8 mouse cellular contexts compared by ENCODE assay signal in the genomic region with DNA sequence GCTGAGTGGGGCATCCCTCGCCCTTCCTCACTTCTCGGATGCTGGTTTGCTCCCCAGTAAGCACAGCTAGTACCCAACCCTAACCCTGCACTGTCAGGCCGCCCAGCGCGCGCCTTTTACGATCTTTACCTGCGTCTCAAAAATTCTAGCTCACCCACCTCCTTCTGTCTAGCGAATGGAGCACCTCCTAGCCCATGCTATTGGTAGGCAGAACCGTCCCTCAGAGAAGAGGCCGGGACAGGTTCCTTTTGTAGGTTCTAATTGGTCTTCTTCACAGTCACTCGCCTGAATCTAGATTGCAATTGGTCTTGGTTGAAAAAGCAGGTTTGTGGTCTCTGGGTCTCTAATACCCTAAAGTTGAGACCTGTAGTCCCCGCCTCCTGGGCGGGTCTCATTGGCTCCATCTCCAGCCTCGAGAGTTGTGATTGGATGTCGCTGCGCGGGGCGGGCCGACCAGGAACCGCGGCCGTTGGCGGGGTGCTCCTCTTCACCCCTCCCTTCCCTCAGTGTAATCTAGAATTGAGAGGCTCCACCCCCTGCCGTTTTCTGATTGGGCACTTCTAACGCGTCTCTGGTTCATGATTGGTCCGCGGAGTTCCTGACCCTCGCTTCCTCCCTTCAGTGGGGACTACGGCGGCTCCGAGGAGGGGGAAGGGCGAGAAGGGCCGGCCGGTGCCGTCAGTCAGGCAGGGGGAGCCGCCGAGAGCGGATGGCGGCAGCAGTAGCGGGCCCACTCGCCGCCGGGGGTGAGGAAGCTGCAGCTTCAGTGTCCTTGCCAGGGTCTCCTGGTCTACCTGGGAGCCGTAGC. TPM values are rescaled to one million over a fixed set of nuclear protein-coding genes. Genes with fewer than 3 reads are reported as not detected.
A peak's percentile ranks its signal among the peaks of the same experiment; 100 is the strongest.
DNase-seq lines count a peak whose midpoint lies in the region; ATAC-seq and TF ChIP-seq lines count a peak whose summit lies in the region.

A gene (minus strand): TSS at position 505 of the 808 bp plus-strand sequence.
A gene (plus strand): TSS at position 624 of the 808 bp plus-strand sequence.
A gene (plus strand): TSS at position 678 of the 808 bp plus-strand sequence.

- H3K9ac ChIP-seq in kidney, embryonic 14.5 days (ENCODE audit: low read depth, low read length) = peak within 1 kb of the TSS; percentile 75
- H3K9ac ChIP-seq in limb, embryonic 15.5 days = peak within 1 kb of the TSS; percentile 79

- H3K27ac ChIP-seq in bone marrow macrophage, adult 2 months (ENCODE audit: insufficient read depth, low read depth, low read length) = peak within 1 kb of the TSS; percentile 97
- H3K27ac ChIP-seq in embryonic fibroblast, embryonic 13.5 days (ENCODE audit: insufficient read depth, low read length) = peak within 1 kb of the TSS; percentile 44
- H3K27ac ChIP-seq in kidney, embryonic 14.5 days (ENCODE audit: low read depth, low read length) = peak within 1 kb of the TSS; percentile 93
- peak within 1 kb of the TSS; percentile 91 for H3K27ac ChIP-seq in limb, embryonic 15.5 days

- under 1% methylated on average over 42 of the region's 46 CpGs for WGBS in kidney, embryonic 14.5 days
- WGBS in limb, embryonic 15.5 days = under 1% methylated on average over 46 of the region's 46 CpGs

- peak; percentile 88 for TF ChIP-seq POLR2A in bone marrow macrophage, adult 2 months (IDR thresholded peaks at IDR 0.05; ENCODE audit: borderline replicate concordance, low read depth, low read length)
- TF ChIP-seq POLR2A in embryonic fibroblast, embryonic 13.5 days (IDR thresholded peaks at IDR 0.05; ENCODE audit: low read depth, low read length) = peak; percentile 93

- peak; percentile 97 for ATAC-seq in kidney, embryonic 14.5 days (ENCODE audit: low FRiP score, low TSS enrichment)
- peak; percentile 98 for ATAC-seq in limb, embryonic 15.5 days (ENCODE audit: insufficient number of reproducible peaks, low FRiP score, low TSS enrichment, low read depth)

- no peaks in the 10 kb centered on the region for H3K9me3 ChIP-seq in kidney, embryonic 14.5 days (ENCODE audit: control insufficient read depth, low read length)
- no peaks in the 10 kb centered on the region for H3K9me3 ChIP-seq in limb, embryonic 15.5 days

- peak within 1 kb of the TSS; percentile 68 for H3K4me2 ChIP-seq in kidney, embryonic 14.5 days (replicated peaks; ENCODE audit: low read depth, low read length)
- H3K4me2 ChIP-seq in limb, embryonic 15.5 days = peak within 1 kb of the TSS; percentile 88

- H3K4me1 ChIP-seq in bone marrow macrophage, adult 2 months (ENCODE audit: control insufficient read depth, insufficient read depth, low read length) = peaks cover 36% of the 10 kb centered on the region
- peaks cover 9% of the 10 kb centered on the region; the same call in 1 of the 2 replicates for H3K4me1 ChIP-seq in embryonic fibroblast, embryonic 13.5 days (ENCODE audit: control insufficient read depth, insufficient read depth, low read length)
- H3K4me1 ChIP-seq in kidney, embryonic 14.5 days (ENCODE audit: control insufficient read depth, insufficient read depth, low read length) = peaks cover 38% of the 10 kb centered on the region
- peaks cover 46% of the 10 kb centered on the region for H3K4me1 ChIP-seq in limb, embryonic 15.5 days

- no peaks in the 10 kb centered on the region for H3K27me3 ChIP-seq in kidney, embryonic 14.5 days (ENCODE audit: control insufficient read depth, insufficient read depth, low read length)
- no peaks in the 10 kb centered on the region for H3K27me3 ChIP-seq in limb, embryonic 15.5 days

- peak; percentile 100 for DNase-seq in A20 (ENCODE audit: low read depth, low spot score)
- DNase-seq in heart, adult 9 months (ENCODE audit: low spot score in 2 of 2) = peak; percentile 100
- DNase-seq in monocyte, adult 2 months (ENCODE audit: low read depth in 1 of 2, low spot score in 2 of 2) = peak; percentile 97 to 98
- DNase-seq in spleen, postnatal 36 days (ENCODE audit: low spot score in 2 of 2) = peak; percentile 100

- no peak for TF ChIP-seq CTCF in bone marrow macrophage, adult 2 months (IDR thresholded peaks at IDR 0.05; ENCODE audit: low read depth, low read length)
- TF ChIP-seq CTCF in embryonic fibroblast, embryonic 13.5 days (IDR thresholded peaks at IDR 0.05; ENCODE audit: borderline replicate concordance, insufficient read depth, low read length) = no peak

- peaks cover 8% of the 10 kb centered on the region for H3K36me3 ChIP-seq in kidney, embryonic 14.5 days (ENCODE audit: control insufficient read depth, insufficient read depth, low read length)
- peaks cover 4% of the 10 kb centered on the region for H3K36me3 ChIP-seq in limb, embryonic 15.5 days

- peak within 1 kb of the TSS; percentile 95 for H3K4me3 ChIP-seq in bone marrow macrophage, adult 2 months (ENCODE audit: insufficient read depth, low read length)
- H3K4me3 ChIP-seq in embryonic fibroblast, embryonic 13.5 days (ENCODE audit: insufficient read depth, low read length) = peak within 1 kb of the TSS; percentile 66
- H3K4me3 ChIP-seq in kidney, embryonic 14.5 days (ENCODE audit: low read length) = peak within 1 kb of the TSS; percentile 69
- peak within 1 kb of the TSS; percentile 98 for H3K4me3 ChIP-seq in limb, embryonic 15.5 days

RNA-seq across cellular contexts. Expression of the first gene that starts in this region (rescaled TPM):
- not detected in 2 replicates for polyA plus RNA-seq in bone marrow macrophage, adult 2 months (2012; ENCODE audit: insufficient read depth, insufficient read length, missing spikeins)
- polyA plus RNA-seq in embryonic fibroblast, embryonic 13.5 days (2011; ENCODE audit: insufficient read length, low read depth, missing spikeins) = 0.60 and 0.67 TPM in 2 replicates
- not detected in 2 replicates for polyA plus RNA-seq in kidney, embryonic 14.5 days (2014; fragmentation: Nextera tagmentation; extraction: Ambion mirVana)
- polyA plus RNA-seq in limb, embryonic 15.5 days (2015; fragmentation: Nextera tagmentation; extraction: Ambion mirVana) = 0.09 TPM in 1 of 2 replicates, not detected in the other

RNA-seq across cellular contexts. Expression of the second gene that starts in this region (rescaled TPM):
- polyA plus RNA-seq in bone marrow macrophage, adult 2 months (2012; ENCODE audit: insufficient read depth, insufficient read length, missing spikeins) = 209 and 221 TPM in 2 replicates
- 17.5 and 29.1 TPM in 2 replicates for polyA plus RNA-seq in embryonic fibroblast, embryonic 13.5 days (2011; ENCODE audit: insufficient read length, low read depth, missing spikeins)
- polyA plus RNA-seq in kidney, embryonic 14.5 days (2014; fragmentation: Nextera tagmentation; extraction: Ambion mirVana) = 37.6 and 43.2 TPM in 2 replicates
- 32.8 and 34.1 TPM in 2 replicates for polyA plus RNA-seq in limb, embryonic 15.5 days (2015; fragmentation: Nextera tagmentation; extraction: Ambion mirVana)

RNA-seq across cellular contexts. Expression of the third gene that starts in this region (rescaled TPM):
- polyA plus RNA-seq in bone marrow macrophage, adult 2 months (2012; ENCODE audit: insufficient read depth, insufficient read length, missing spikeins) = 37.5 and 42.1 TPM in 2 replicates
- polyA plus RNA-seq in embryonic fibroblast, embryonic 13.5 days (2011; ENCODE audit: insufficient read length, low read depth, missing spikeins) = 3.0 and 3.5 TPM in 2 replicates
- polyA plus RNA-seq in kidney, embryonic 14.5 days (2014; fragmentation: Nextera tagmentation; extraction: Ambion mirVana) = 5.7 and 12.5 TPM in 2 replicates
- 8.0 and 8.5 TPM in 2 replicates for polyA plus RNA-seq in limb, embryonic 15.5 days (2015; fragmentation: Nextera tagmentation; extraction: Ambion mirVana)

Comparison
In these comparisons a context has a peak if more than half of its experiments do, and no peak if none do; other contexts are left out.
1. Peak in every context shown above with its lines: DNase-seq, ATAC-seq, H3K4me3 ChIP-seq and H3K27ac ChIP-seq.
2. H3K27ac ChIP-seq: peak in every context shown above with its lines; median percentile 97 in bone marrow macrophage, adult 2 months; 93 in kidney, embryonic 14.5 days; 91 in limb, embryonic 15.5 days; 44 in embryonic fibroblast, embryonic 13.5 days.